Mouse (Mus musculus): ENCODE data around the gene 1700003F12Rik. TPM values are rescaled to one million over a fixed set of nuclear protein-coding genes. Genes with fewer than 3 reads are reported as not detected.

Gene 1700003F12Rik
- polyA plus RNA-seq, 1 experiment, result 0.94 TPM

DNA sequence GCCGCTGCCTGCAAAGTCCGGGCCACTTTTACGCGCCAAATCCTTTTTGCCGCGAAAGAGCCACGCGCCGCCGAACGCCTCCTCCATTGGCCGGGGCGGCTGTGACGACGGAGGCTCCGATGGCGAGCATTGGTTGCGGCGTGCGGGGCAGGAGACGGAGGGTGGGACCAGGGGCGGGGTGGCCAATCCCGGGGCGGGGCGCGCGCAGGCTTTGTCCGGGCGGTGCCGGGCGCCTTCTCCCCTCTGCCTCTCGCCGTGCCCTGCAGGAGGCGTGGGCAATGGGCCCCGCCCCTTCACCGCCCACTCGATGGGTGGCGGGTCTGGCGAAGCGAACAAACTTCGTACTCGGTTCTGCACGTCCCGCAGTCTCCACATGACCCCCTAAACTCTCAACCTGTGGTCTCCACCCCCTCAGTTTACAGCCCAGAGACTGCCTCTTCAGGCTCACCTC lies 23.0 kb downstream of the 1700003F12Rik start, which contains the start of gene E2f1:
TSS of gene E2f1 (minus strand) at position 57 of the 451 bp plus-strand sequence.
- no peak within 1 kb of the TSS for H3K27ac ChIP-seq (ENCODE audit: insufficient read depth, low read length)
- H3K4me3 ChIP-seq (ENCODE audit: insufficient read depth, low read length), result peak within 1 kb of the TSS; percentile 46
- TF ChIP-seq CTCF (IDR thresholded peaks at IDR 0.05; ENCODE audit: extremely low read depth, insufficient read depth, low read length) (no peak), POLR2A (IDR thresholded peaks at IDR 0.05; ENCODE audit: extremely low read depth, insufficient read depth, low read length) (no peak)
- H3K4me1 ChIP-seq (ENCODE audit: control insufficient read depth, insufficient read depth, low read length), result peaks cover 2% of the 10 kb centered on the region; the same call in 1 of the 2 replicates

DNA sequence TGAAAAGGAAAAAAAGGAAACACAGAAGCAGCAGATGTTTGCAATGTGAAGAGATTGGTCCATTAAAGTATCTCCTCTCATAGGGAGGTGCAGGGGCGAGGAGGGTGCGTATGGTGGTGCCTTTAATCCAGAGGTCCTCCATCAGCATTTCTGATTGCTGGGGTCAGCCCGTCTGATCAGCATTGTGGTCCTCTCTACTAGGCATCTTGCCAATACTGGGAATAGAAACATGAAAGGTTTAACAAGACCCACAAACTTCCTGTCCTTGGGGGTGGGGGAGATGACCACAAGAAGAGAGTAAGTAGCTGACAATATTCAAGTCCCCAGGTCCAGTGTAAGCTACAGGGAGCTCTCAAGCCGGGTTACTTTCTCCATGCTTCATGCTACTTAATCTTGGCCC lies 23.8 kb downstream of the 1700003F12Rik start:
- TF ChIP-seq POLR2A (IDR thresholded peaks at IDR 0.05; ENCODE audit: extremely low read depth, insufficient read depth, low read length) (no peak), CTCF (IDR thresholded peaks at IDR 0.05; ENCODE audit: extremely low read depth, insufficient read depth, low read length) (no peak)

GRCm38 (mm10) chr2:154571266-154571665 lies 24.4 kb downstream of the 1700003F12Rik start:
- Histone ChIP-seq H3K4me1 (ENCODE audit: control insufficient read depth, insufficient read depth, low read length) (peaks cover 2% of the 10 kb centered on the region; the same call in 1 of the 2 replicates), H3K4me3 (ENCODE audit: insufficient read depth, low read length) (no peak overlapping the region), H3K27ac (ENCODE audit: insufficient read depth, low read length) (no peak overlapping the region)
- no peak for TF ChIP-seq POLR2A (IDR thresholded peaks at IDR 0.05; ENCODE audit: extremely low read depth, insufficient read depth, low read length)
- TF ChIP-seq CTCF (IDR thresholded peaks at IDR 0.05; ENCODE audit: extremely low read depth, insufficient read depth, low read length), result no peak

More for the DNA sequence above, 23.8 kb downstream of the 1700003F12Rik start:
- H3K4me3 ChIP-seq (ENCODE audit: insufficient read depth, low read length), result no peak overlapping the region; the same call in 1 of the 2 replicates
- H3K27ac ChIP-seq (ENCODE audit: insufficient read depth, low read length), result no peak overlapping the region
- peaks cover 2% of the 10 kb centered on the region; the same call in 1 of the 2 replicates for H3K4me1 ChIP-seq (ENCODE audit: control insufficient read depth, insufficient read depth, low read length)

DNA sequence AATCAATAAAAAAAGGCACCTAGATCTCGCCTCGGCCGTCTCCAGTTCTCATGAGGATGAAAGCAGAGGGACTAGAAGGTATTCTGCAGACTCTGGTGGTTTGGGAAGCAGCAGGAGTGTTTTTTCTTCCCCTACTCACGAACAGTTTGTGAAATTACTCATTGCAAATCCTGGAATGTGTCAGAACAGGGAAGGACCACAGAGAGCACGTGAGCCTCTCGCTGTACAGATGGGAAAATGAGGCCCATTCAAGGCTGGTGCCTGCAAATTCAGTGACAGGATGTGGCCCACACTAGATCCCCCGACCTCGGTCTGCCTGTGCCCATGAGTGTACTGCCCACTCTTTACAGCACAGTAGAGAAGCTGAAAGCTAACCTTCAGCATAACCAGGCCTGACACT lies 25.1 kb downstream of the 1700003F12Rik start:
- H3K4me3 ChIP-seq (ENCODE audit: insufficient read depth, low read length), result no peak overlapping the region
- no peak overlapping the region for H3K27ac ChIP-seq (ENCODE audit: insufficient read depth, low read length)
- no peak for TF ChIP-seq CTCF (IDR thresholded peaks at IDR 0.05; ENCODE audit: extremely low read depth, insufficient read depth, low read length)
- TF ChIP-seq POLR2A (IDR thresholded peaks at IDR 0.05; ENCODE audit: extremely low read depth, insufficient read depth, low read length), result no peak
- H3K4me1 ChIP-seq (ENCODE audit: control insufficient read depth, insufficient read depth, low read length), result peaks cover 2% of the 10 kb centered on the region; the same call in 1 of the 2 replicates

GRCm38 (mm10) chr2:154572996-154573395 lies 26.1 kb downstream of the 1700003F12Rik start:
- TF ChIP-seq CTCF (IDR thresholded peaks at IDR 0.05; ENCODE audit: extremely low read depth, insufficient read depth, low read length) (no peak), POLR2A (IDR thresholded peaks at IDR 0.05; ENCODE audit: extremely low read depth, insufficient read depth, low read length) (no peak)
- Histone ChIP-seq H3K4me1 (ENCODE audit: control insufficient read depth, insufficient read depth, low read length) (peaks cover 2% of the 10 kb centered on the region; the same call in 1 of the 2 replicates), H3K27ac (ENCODE audit: insufficient read depth, low read length) (no peak overlapping the region), H3K4me3 (ENCODE audit: insufficient read depth, low read length) (no peak overlapping the region)

DNA sequence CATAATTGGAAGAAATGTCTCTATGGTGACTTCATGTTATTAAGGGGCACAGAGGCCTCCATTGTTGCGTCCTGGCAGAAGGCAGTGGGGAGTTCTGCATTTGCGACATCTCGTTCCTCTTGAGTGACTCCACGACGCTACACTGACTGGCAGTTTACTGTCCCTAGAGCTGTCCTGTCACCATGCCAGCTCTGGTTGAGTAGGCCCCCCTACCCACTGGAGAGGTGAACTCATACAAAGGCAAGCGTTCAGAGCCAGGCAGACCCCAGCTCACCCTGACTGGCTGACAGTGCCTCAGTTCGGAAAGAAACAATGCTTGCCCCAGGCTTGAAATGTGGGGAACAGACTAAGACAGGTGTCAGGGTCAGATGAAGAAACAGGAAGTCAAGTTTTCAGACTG lies 27.4 kb downstream of the 1700003F12Rik start:
- peaks cover 2% of the 10 kb centered on the region; the same call in 1 of the 2 replicates for H3K4me1 ChIP-seq (ENCODE audit: control insufficient read depth, insufficient read depth, low read length)
- no peak overlapping the region for H3K27ac ChIP-seq (ENCODE audit: insufficient read depth, low read length)
- H3K4me3 ChIP-seq (ENCODE audit: insufficient read depth, low read length), result no peak overlapping the region
- no peak for TF ChIP-seq POLR2A (IDR thresholded peaks at IDR 0.05; ENCODE audit: extremely low read depth, insufficient read depth, low read length)
- TF ChIP-seq CTCF (IDR thresholded peaks at IDR 0.05; ENCODE audit: extremely low read depth, insufficient read depth, low read length), result no peak

DNA sequence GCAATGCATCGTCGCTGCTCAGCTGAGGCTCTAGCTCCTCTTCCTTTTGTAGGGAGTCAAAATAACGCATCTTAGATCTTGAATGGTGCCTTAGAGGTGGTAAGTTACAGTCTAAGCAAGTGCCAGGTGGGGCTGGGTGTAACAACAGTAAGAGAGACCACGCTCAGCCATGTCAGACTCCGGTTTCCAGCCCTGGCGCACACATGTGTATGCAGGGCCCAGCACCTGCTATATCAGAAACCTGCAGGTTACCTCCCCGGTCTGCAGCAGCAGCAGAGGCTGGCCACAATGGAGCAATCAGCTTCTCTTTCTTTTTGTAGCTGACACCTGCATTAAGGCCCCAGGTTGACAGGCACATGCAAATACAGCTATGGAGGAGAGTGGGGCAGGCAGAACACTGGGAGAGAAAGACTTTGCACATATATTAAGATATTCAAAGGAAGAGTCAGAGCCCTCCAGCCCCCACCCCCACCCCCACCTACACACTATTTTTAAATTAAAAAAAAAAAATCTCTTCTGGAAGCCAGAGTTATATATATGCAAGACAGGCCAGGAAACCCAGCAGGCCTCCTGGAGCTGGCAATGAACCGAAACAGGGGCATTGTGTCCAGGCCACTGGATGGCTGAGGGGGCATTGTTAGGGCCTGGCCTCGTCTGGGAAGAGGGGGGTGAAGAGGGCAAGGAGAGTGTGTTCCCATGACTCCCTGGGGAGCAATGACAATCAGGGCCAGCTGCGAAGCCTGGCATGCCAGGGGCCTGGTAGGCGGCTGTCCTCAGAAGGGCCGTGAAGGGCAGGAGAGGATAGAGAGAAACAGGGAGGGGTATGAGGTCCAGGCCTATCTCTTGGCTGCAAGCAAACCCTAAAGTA lies 30.2 kb downstream of the 1700003F12Rik start:
- TF ChIP-seq POLR2A (IDR thresholded peaks at IDR 0.05; ENCODE audit: extremely low read depth, insufficient read depth, low read length) (no peak), CTCF (IDR thresholded peaks at IDR 0.05; ENCODE audit: extremely low read depth, insufficient read depth, low read length) (no peak)
- Histone ChIP-seq H3K4me3 (ENCODE audit: insufficient read depth, low read length) (no peak overlapping the region), H3K4me1 (ENCODE audit: control insufficient read depth, insufficient read depth, low read length) (peaks cover 1% of the 10 kb centered on the region; the same call in 1 of the 2 replicates), H3K27ac (ENCODE audit: insufficient read depth, low read length) (no peak overlapping the region)

- Histone ChIP-seq H3K4me3 (ENCODE audit: insufficient read depth, low read length) (no peak overlapping the region), H3K27ac (ENCODE audit: insufficient read depth, low read length) (no peak overlapping the region), H3K4me1 (ENCODE audit: control insufficient read depth, insufficient read depth, low read length) (no peaks in the 10 kb centered on the region)
- no peak for TF ChIP-seq POLR2A (IDR thresholded peaks at IDR 0.05; ENCODE audit: extremely low read depth, insufficient read depth, low read length)
- no peak for TF ChIP-seq CTCF (IDR thresholded peaks at IDR 0.05; ENCODE audit: extremely low read depth, insufficient read depth, low read length)
These were observed 30.8 kb downstream of the 1700003F12Rik start for GRCm38 (mm10) chr2:154577744-154578067.

GRCm38 (mm10) chr2:154580586-154580985 lies 33.7 kb downstream of the 1700003F12Rik start:
- no peak overlapping the region for H3K27ac ChIP-seq (ENCODE audit: insufficient read depth, low read length)
- no peak for TF ChIP-seq POLR2A (IDR thresholded peaks at IDR 0.05; ENCODE audit: extremely low read depth, insufficient read depth, low read length)
- TF ChIP-seq CTCF (IDR thresholded peaks at IDR 0.05; ENCODE audit: extremely low read depth, insufficient read depth, low read length), result no peak
- H3K4me3 ChIP-seq (ENCODE audit: insufficient read depth, low read length), result no peak overlapping the region
- peaks cover 6% of the 10 kb centered on the region for H3K4me1 ChIP-seq (ENCODE audit: control insufficient read depth, insufficient read depth, low read length)

GRCm38 (mm10) chr2:154581421-154581820 lies 34.5 kb downstream of the 1700003F12Rik start:
- no peak for TF ChIP-seq CTCF (IDR thresholded peaks at IDR 0.05; ENCODE audit: extremely low read depth, insufficient read depth, low read length)
- no peak for TF ChIP-seq POLR2A (IDR thresholded peaks at IDR 0.05; ENCODE audit: extremely low read depth, insufficient read depth, low read length)
- Histone ChIP-seq H3K27ac (ENCODE audit: insufficient read depth, low read length) (no peak overlapping the region), H3K4me3 (ENCODE audit: insufficient read depth, low read length) (no peak overlapping the region), H3K4me1 (ENCODE audit: control insufficient read depth, insufficient read depth, low read length) (peaks cover 6% of the 10 kb centered on the region)

Data from cortical plate, adult 2 months (tissue).